Mouse (Mus musculus) G1E (cell line): Measurements from ENCODE around the gene Mpzl3.

ENCODE experiments used
- CTCF ChIP-seq: IDR thresholded peaks from 2 replicates; pipeline ENCODE4 v1.5.1; 2012; ENCODE audit warnings: low read depth, low read length, inconsistent platforms, mixed read lengths
- GATA1 ChIP-seq: IDR thresholded peaks from 2 replicates; pipeline ENCODE4 v1.6.1; 2012; ENCODE audit warnings: borderline replicate concordance, low read length, inconsistent platforms, mixed read lengths
- POLR2AphosphoS5 ChIP-seq: IDR thresholded peaks from 2 replicates; pipeline ENCODE4 v1.6.1; 2012; ENCODE audit warnings: low read depth, low read length, inconsistent platforms; ENCODE audit not compliant: insufficient replicate concordance
- TAL1 ChIP-seq: conservative IDR thresholded peaks from 2 replicates; pipeline ENCODE4 v1.6.1; 2012; ENCODE audit warnings: low read depth, low read length, inconsistent platforms, mixed read lengths

GRCm38 (mm10) chr9:45007404-45007803 lies 47.6 kb upstream of the Mpzl3 start:
- TF ChIP-seq CTCF, result no peak
- TF ChIP-seq GATA1, result no peak
- TF ChIP-seq TAL1, result no peak
- no peak for TF ChIP-seq POLR2AphosphoS5
